Mouse (Mus musculus) forebrain, embryonic 13.5 days (tissue): ENCODE measurements around the gene Fsd1. TPM values are rescaled to one million over a fixed set of nuclear protein-coding genes. Genes with fewer than 3 reads are reported as not detected.
"Not testable (repeated sequence)": the region's sequence is repeated elsewhere in the genome, so short reads cannot be mapped to it uniquely, and the experiment has no call there.

Experiments
- ATAC-seq: fragments of 200-750 bp; cut with Nextera tagmentation; 2 replicates; pipeline ENCODE4 v1.8.0; 2017
- H3K27ac ChIP-seq: fragments of 300-500 bp; sonication (generic); 2 replicates; pipeline ENCODE4 v1.5.1; 2015; ENCODE audit warnings: inconsistent platforms, mild to moderate bottlenecking, moderate library complexity
- H3K27me3 ChIP-seq: fragments of 300-500 bp; sonication (generic); 2 replicates; pipeline ENCODE4 v1.6.1; 2015; ENCODE audit warnings: mild to moderate bottlenecking, inconsistent platforms
- H3K36me3 ChIP-seq: fragments of 300-500 bp; sonication (generic); 2 replicates; pipeline ENCODE4 v1.6.1; 2015; ENCODE audit warnings: mild to moderate bottlenecking, inconsistent platforms; ENCODE audit not compliant: poor library complexity, severe bottlenecking
- H3K4me1 ChIP-seq: fragments of 300-500 bp; sonication (generic); 2 replicates; pipeline ENCODE4 v1.6.1; 2015; ENCODE audit warnings: inconsistent platforms
- H3K4me2 ChIP-seq: fragments of 300-500 bp; sonication (generic); 2 replicates; pipeline ENCODE4 v1.6.1; 2015; ENCODE audit warnings: inconsistent platforms, mild to moderate bottlenecking, moderate library complexity
- H3K4me3 ChIP-seq: fragments of 300-500 bp; sonication (generic); 2 replicates; pipeline ENCODE4 v1.5.1; 2015; ENCODE audit warnings: mild to moderate bottlenecking, inconsistent platforms
- H3K9ac ChIP-seq: fragments of 300-500 bp; sonication (generic); 2 replicates; pipeline ENCODE4 v1.6.1; 2015; ENCODE audit warnings: mild to moderate bottlenecking, inconsistent platforms
- H3K9me3 ChIP-seq: fragments of 300-500 bp; sonication (generic); replicated peaks from 2 replicates; pipeline ENCODE4 v1.6.1; 2016; ENCODE audit warnings: inconsistent platforms
- WGBS: fragments of 180-500 bp; shearing (Covaris S2); methylation state at CpG from one replicate; pipeline ENCODE4 v1.1.7; 2015; 5-methylcytosine and 5-hydroxymethylcytosine counted together
- polyA plus RNA-seq: library from polyadenylated mRNA; unstranded; fragments of >200 nt; fragmentation: Nextera tagmentation; extraction: Ambion mirVana; gene quantifications from 2 replicates; pipeline ENCODE4 v1.2.1, GENCODE M21; 2015

The Fsd1 gene
- polyA plus RNA-seq = 96.0 and 113 TPM in 2 replicates

DNA sequence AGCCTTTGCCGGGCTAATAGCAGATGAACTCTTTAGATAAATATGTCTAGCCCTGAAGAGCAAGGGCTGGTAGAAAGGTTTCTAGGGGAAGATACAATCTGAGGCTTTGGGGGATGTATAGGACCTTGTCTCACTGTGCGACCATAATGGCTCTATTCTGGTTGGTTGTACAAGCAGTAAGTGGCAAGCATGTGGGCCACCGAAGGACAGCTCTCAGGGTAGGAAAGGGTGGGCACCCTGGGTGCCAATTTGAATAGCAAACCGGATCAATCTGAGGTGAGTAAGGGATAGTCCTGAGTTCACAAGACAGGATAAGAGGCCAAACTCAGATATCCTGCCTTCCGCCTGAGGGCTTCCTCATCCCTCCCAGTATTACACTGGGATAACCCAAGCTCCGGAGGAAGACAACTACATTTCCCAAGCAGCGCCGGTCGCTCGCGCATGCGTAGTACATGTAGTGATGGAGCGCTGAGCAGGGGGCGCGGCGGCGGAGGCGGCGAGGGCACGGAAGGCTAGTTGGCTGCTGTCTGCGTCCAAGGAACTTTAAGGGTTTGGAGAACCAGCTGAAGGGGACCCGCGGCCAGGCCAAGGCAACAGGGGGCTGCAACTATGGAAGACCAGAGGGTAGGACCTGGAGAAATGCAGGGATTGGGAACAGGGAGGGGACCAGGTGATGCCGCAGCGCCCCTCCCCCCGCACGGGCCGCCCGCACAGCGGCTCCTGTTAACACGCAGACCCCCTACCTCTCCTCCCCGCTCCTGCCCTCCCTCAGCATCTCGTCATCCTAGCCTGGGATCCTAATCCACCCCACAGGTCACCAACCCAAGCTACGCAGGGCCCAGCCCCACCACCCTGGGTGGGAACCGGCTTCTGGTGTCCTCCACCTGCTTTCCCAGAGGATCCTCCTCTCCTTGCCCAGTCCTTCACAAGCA, at the start of gene Fsd1:
Gene Fsd1, plus strand, starts transcription at position 480 of the 932 bp plus-strand sequence.
- H3K4me3 ChIP-seq = peak within 1 kb of the TSS; percentile 79
- no peaks in the 10 kb centered on the region for H3K9me3 ChIP-seq
- peak; percentile 90 for ATAC-seq
- H3K4me2 ChIP-seq = peak within 1 kb of the TSS; percentile 95
- H3K4me1 ChIP-seq = peaks cover 7% of the 10 kb centered on the region
- peaks cover 25% of the 10 kb centered on the region for H3K36me3 ChIP-seq
- 8% methylated on average over 32 of the region's 35 CpGs for WGBS
- H3K9ac ChIP-seq = peak within 1 kb of the TSS; percentile 86
- H3K27ac ChIP-seq = no peak within 1 kb of the TSS
- no peaks in the 10 kb centered on the region for H3K27me3 ChIP-seq

DNA sequence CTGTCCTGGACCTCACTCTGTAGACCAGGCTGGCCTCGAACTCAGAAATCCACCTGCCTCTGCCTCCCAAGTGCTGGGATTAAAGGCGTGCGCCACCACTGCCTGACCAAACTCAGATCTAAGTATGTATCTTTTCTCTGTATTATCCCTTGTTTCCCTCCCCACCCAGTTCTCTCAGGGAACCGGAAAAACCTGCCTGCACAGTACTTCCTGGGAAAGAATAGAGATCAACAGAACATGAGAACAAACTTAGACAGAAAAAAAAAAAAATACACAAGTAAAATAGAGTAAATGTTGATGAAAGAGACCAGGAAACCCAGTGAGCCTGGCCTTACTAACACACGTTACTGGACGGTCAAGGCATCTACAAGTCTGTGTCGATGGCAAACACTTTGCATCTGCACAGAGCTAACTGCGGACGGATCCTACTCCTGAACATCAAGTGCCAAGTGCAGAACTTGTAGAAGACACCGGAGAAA, 41.9 kb upstream of the Fsd1 start:
- not testable (repeated sequence) for ATAC-seq, H3K9me3 ChIP-seq, H3K27me3 ChIP-seq, H3K4me1 ChIP-seq
- peak overlapping the region; percentile 50 for H3K4me3 ChIP-seq
- H3K36me3 ChIP-seq = peaks cover 13% of the 10 kb centered on the region
- H3K27ac ChIP-seq = peak overlapping the region; percentile 91; the same call in 1 of the 2 replicates
- 40% methylated on average over 10 of the region's 10 CpGs for WGBS
- H3K9ac ChIP-seq = peak overlapping the region; percentile 70; the same call in 1 of the 2 replicates
- peak overlapping the region; percentile 73 for H3K4me2 ChIP-seq

GRCm38 (mm10) chr17:55944866-55945682, 41.2 kb upstream of the Fsd1 start:
- H3K9ac ChIP-seq = peak overlapping the region; percentile 70
- peak overlapping the region; percentile 91 for H3K27ac ChIP-seq
- peak; percentile 98 for ATAC-seq
- H3K27me3 ChIP-seq, H3K36me3 ChIP-seq, H3K9me3 ChIP-seq, H3K4me1 ChIP-seq: not testable (repeated sequence)
- WGBS = under 1% methylated on average over 56 of the region's 56 CpGs
- peak overlapping the region; percentile 50 for H3K4me3 ChIP-seq
- H3K4me2 ChIP-seq = peak overlapping the region; percentile 73

GRCm38 (mm10) chr17:55945696-55946095, 40.6 kb upstream of the Fsd1 start:
- WGBS = 37% methylated on average over 5 of the region's 5 CpGs
- ATAC-seq = no peak
- 0 out of 2 replicates have a peak, but pooled peaks cover 3% of the 10 kb centered on the region for H3K4me1 ChIP-seq
- no peaks in the 10 kb centered on the region for H3K9me3 ChIP-seq
- H3K27ac ChIP-seq = peak overlapping the region; percentile 91
- peak overlapping the region; percentile 70 for H3K9ac ChIP-seq
- H3K4me3 ChIP-seq = peak overlapping the region; percentile 50
- H3K27me3 ChIP-seq = peaks cover 4% of the 10 kb centered on the region; the same call in 1 of the 2 replicates
- peak overlapping the region; percentile 73 for H3K4me2 ChIP-seq
- H3K36me3 ChIP-seq = peaks cover 1% of the 10 kb centered on the region; the same call in 1 of the 2 replicates

DNA sequence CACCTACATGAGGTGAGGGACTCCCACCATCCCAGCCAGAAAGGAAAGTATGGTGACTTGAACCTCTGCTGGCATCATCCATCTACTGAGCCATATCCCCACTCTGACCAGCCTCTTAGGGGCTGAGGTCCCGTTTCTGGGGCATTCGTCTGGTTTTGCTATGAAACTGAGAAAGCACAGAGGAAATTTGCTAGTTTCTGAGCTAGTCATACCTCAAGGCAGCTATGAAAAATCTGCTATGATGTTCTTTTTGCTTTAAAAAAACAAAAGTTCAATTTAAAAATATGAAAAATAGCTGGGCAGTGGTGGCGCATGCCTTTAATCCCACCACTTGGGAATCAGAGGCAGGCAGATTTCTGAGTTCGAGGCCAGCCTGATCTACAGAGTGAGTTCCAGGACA, 37.7 kb upstream of the Fsd1 start:
- H3K36me3 ChIP-seq = no peaks in the 10 kb centered on the region
- H3K9ac ChIP-seq = no peak overlapping the region
- H3K9me3 ChIP-seq = no peaks in the 10 kb centered on the region
- ATAC-seq = no peak
- no peak overlapping the region for H3K4me3 ChIP-seq
- no peak overlapping the region for H3K4me2 ChIP-seq
- H3K4me1 ChIP-seq = 0 out of 2 replicates have a peak, but pooled peaks cover 3% of the 10 kb centered on the region
- H3K27ac ChIP-seq = no peak overlapping the region
- WGBS = 87% methylated on average over 4 of the region's 4 CpGs
- H3K27me3 ChIP-seq = peaks cover 19% of the 10 kb centered on the region

GRCm38 (mm10) chr17:55949400-55949799, 36.9 kb upstream of the Fsd1 start, which contains the start of gene Zfp119b:
Gene Zfp119b (minus strand): TSS chr17:55949500.
- WGBS = 88% methylated on average over 2 of the region's 2 CpGs
- Histone ChIP-seq H3K36me3 (no peaks in the 10 kb centered on the region), H3K27ac (no peak within 1 kb of the TSS), H3K4me2 (no peak within 1 kb of the TSS), H3K4me1 (0 out of 2 replicates have a peak, but pooled peaks cover under 1% of the 10 kb centered on the region), H3K27me3 (peaks cover 26% of the 10 kb centered on the region), H3K9ac (no peak within 1 kb of the TSS), H3K4me3 (no peak within 1 kb of the TSS), H3K9me3 (no peaks in the 10 kb centered on the region)
- no peak for ATAC-seq

DNA sequence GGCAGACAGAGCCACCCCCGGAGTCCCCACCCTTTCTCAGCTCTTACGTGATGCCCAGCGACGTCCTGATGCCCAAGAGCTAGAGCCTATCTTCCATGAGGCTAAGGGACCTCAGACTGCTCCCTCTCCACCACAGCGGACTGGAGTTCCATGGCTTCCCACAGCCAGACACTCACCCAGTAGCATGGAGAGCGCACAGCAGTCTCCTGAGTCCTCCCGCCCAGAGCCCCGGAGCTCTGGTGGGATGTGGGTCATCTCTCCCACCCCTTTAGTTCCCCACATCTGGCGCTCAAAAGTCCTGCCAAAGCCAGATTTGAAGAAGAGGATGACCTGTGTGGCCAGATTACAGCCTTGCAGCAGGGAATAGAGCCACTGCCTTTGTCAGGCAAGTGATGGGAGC, 35.7 kb upstream of the Fsd1 start:
- 83% methylated on average over 9 of the region's 9 CpGs for WGBS

DNA sequence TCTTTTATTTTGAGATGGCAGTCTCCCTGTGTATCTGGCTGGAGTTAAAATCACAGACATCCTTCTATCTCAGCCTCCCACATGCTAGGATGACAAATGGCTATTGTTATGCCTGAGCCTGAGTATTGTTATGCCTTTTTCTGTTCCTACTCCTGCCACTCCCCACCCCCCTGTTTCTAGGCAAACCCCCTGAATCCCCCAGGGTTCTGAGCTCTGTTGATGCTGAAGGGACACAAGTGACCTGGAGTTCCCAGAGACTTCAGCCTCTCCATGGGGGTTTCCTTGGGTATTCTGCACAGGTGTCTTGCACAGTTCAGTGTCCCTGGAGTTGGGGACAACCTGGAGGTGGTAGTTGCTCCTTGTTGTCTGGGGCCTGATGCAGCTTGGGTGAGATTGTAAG, 34.3 kb upstream of the Fsd1 start:
- ATAC-seq = no peak
- no peaks in the 10 kb centered on the region for H3K36me3 ChIP-seq
- H3K27ac ChIP-seq = no peak overlapping the region
- H3K27me3 ChIP-seq = peaks cover 33% of the 10 kb centered on the region
- no peak overlapping the region for H3K4me2 ChIP-seq
- 0 out of 2 replicates have a peak overlapping the region, but pooled peaks have one; percentile 2 for H3K9ac ChIP-seq
- H3K4me1 ChIP-seq = peaks cover 12% of the 10 kb centered on the region
- H3K4me3 ChIP-seq = no peak overlapping the region
- no peaks in the 10 kb centered on the region for H3K9me3 ChIP-seq

More for the DNA sequence above, 35.7 kb upstream of the Fsd1 start:
- peaks cover 33% of the 10 kb centered on the region for H3K27me3 ChIP-seq
- H3K9me3 ChIP-seq = no peaks in the 10 kb centered on the region
- H3K4me1 ChIP-seq = no peaks in the 10 kb centered on the region
- H3K36me3 ChIP-seq = no peaks in the 10 kb centered on the region
- H3K4me2 ChIP-seq = no peak overlapping the region
- H3K27ac ChIP-seq = no peak overlapping the region
- no peak overlapping the region for H3K4me3 ChIP-seq
- no peak overlapping the region for H3K9ac ChIP-seq
- ATAC-seq = no peak

- ATAC-seq = no peak
- Histone ChIP-seq H3K27ac (no peak within 1 kb of the TSS), H3K4me2 (no peak within 1 kb of the TSS), H3K27me3 (peaks cover 33% of the 10 kb centered on the region), H3K36me3 (no peaks in the 10 kb centered on the region), H3K4me1 (peaks cover 17% of the 10 kb centered on the region), H3K4me3 (no peak within 1 kb of the TSS), H3K9me3 (no peaks in the 10 kb centered on the region), H3K9ac (0 out of 2 replicates have a peak within 1 kb of the TSS, but pooled peaks have one; percentile 2)
- WGBS = 86% methylated on average over 6 of the region's 6 CpGs
These were observed 33.8 kb upstream of the Fsd1 start, which contains the start of gene Ebi3 for GRCm38 (mm10) chr17:55952447-55953027. Gene Ebi3 (plus strand): TSS chr17:55952640.

- Histone ChIP-seq H3K9ac (no peak overlapping the region), H3K4me3 (no peak overlapping the region), H3K27ac (no peak overlapping the region), H3K27me3 (peaks cover 33% of the 10 kb centered on the region), H3K4me2 (no peak overlapping the region), H3K36me3 (no peaks in the 10 kb centered on the region), H3K4me1 (peaks cover 26% of the 10 kb centered on the region), H3K9me3 (no peaks in the 10 kb centered on the region)
- WGBS = 76% methylated on average over 6 of the region's 6 CpGs
- no peak for ATAC-seq
These were observed 32.6 kb upstream of the Fsd1 start for GRCm38 (mm10) chr17:55953751-55954150.

DNA sequence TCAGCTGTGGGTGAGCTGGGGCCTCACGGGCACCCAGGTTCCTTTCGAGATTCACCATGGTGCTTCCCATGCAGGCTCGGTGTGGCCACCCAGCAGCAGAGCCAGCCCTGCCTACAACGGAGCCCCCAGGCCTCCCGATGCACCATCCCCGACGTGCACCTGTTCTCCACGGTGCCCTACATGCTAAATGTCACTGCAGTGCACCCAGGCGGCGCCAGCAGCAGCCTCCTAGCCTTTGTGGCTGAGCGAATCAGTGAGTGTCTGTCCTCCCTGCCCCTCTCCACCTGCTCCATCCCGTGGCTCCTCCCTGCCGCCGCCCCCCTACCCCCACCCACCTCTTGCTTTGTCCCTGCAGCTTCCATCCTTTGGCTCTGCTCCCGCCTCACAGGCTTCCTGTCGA, 32.1 kb upstream of the Fsd1 start:
- WGBS = 42% methylated on average over 16 of the region's 16 CpGs
- Histone ChIP-seq H3K4me3 (no peak overlapping the region), H3K4me1 (peaks cover 26% of the 10 kb centered on the region), H3K27me3 (peaks cover 33% of the 10 kb centered on the region), H3K9me3 (no peaks in the 10 kb centered on the region), H3K4me2 (no peak overlapping the region), H3K9ac (no peak overlapping the region), H3K27ac (no peak overlapping the region), H3K36me3 (no peaks in the 10 kb centered on the region)
- ATAC-seq = no peak
